Mouse (Mus musculus): ENCODE data around the gene Lrp4. TPM values are rescaled to one million over a fixed set of nuclear protein-coding genes. Genes with fewer than 3 reads are reported as not detected.

The Lrp4 gene
- total and polyA plus RNA-seq, 2 experiments from 2014 or later, result 2.8 to 22.3 TPM

- no peak for DNase-seq (ENCODE audit: low spot score)
- 77% methylated on average over 9 of the region's 9 CpGs for WGBS
- H3K9ac ChIP-seq (replicated peaks; ENCODE audit: low read depth, low read length), result no peak overlapping the region
- no peak overlapping the region for H3K4me2 ChIP-seq (ENCODE audit: low read depth, low read length)
- no peak overlapping the region for H3K27ac ChIP-seq (ENCODE audit: low read depth)
- 0 out of 2 replicates have a peak, but pooled peaks cover 3% of the 10 kb centered on the region for H3K4me1 ChIP-seq (ENCODE audit: control insufficient read depth, insufficient read depth)
- TF ChIP-seq CTCF (IDR thresholded peaks at IDR 0.05; ENCODE audit: low read depth) (no peak), EP300 (IDR thresholded peaks at IDR 0.05; ENCODE audit: low read depth) (no peak)
- H3K4me3 ChIP-seq (ENCODE audit: low read depth, low read length), result no peak overlapping the region
- H3K36me3 ChIP-seq (replicated peaks; ENCODE audit: control insufficient read depth, insufficient read depth, low read length), result no peaks in the 10 kb centered on the region
- no peaks in the 10 kb centered on the region for H3K27me3 ChIP-seq (ENCODE audit: control insufficient read depth, insufficient read depth, low read length)
- no peak for ATAC-seq (ENCODE audit: insufficient read depth, low read depth)
- H3K9me3 ChIP-seq (replicated peaks; ENCODE audit: control insufficient read depth, low read length), result no peaks in the 10 kb centered on the region
Measured at GRCm38 (mm10) chr2:91453231-91454075, 3.9 kb upstream of the Lrp4 start.

GRCm38 (mm10) chr2:91454434-91454833 is 2.9 kb upstream of the Lrp4 start:
- H3K4me3 ChIP-seq (ENCODE audit: low read depth, low read length), result no peak overlapping the region
- no peaks in the 10 kb centered on the region for H3K36me3 ChIP-seq (replicated peaks; ENCODE audit: control insufficient read depth, insufficient read depth, low read length)
- no peaks in the 10 kb centered on the region for H3K27me3 ChIP-seq (ENCODE audit: control insufficient read depth, insufficient read depth, low read length)
- ATAC-seq (ENCODE audit: insufficient read depth, low read depth) (no peak), DNase-seq (ENCODE audit: low spot score) (no peak)
- H3K4me1 ChIP-seq (ENCODE audit: control insufficient read depth, insufficient read depth), result peaks cover 9% of the 10 kb centered on the region
- no peaks in the 10 kb centered on the region for H3K9me3 ChIP-seq (replicated peaks; ENCODE audit: control insufficient read depth, low read length)
- TF ChIP-seq CTCF (IDR thresholded peaks at IDR 0.05; ENCODE audit: low read depth) (no peak), EP300 (IDR thresholded peaks at IDR 0.05; ENCODE audit: low read depth) (no peak)
- H3K27ac ChIP-seq (ENCODE audit: low read depth), result no peak overlapping the region
- WGBS, result 83% methylated on average over 3 of the region's 3 CpGs
- no peak overlapping the region for H3K4me2 ChIP-seq (ENCODE audit: low read depth, low read length)
- H3K9ac ChIP-seq (replicated peaks; ENCODE audit: low read depth, low read length), result no peak overlapping the region

GRCm38 (mm10) chr2:91455826-91456225 is 1.5 kb upstream of the Lrp4 start:
- Histone ChIP-seq H3K36me3 (replicated peaks; ENCODE audit: control insufficient read depth, insufficient read depth, low read length) (no peaks in the 10 kb centered on the region), H3K27ac (ENCODE audit: low read depth) (no peak overlapping the region), H3K4me1 (ENCODE audit: control insufficient read depth, insufficient read depth) (peaks cover 21% of the 10 kb centered on the region), H3K4me3 (ENCODE audit: low read depth, low read length) (no peak overlapping the region), H3K9ac (replicated peaks; ENCODE audit: low read depth, low read length) (no peak overlapping the region), H3K9me3 (replicated peaks; ENCODE audit: control insufficient read depth, low read length) (no peaks in the 10 kb centered on the region), H3K27me3 (ENCODE audit: control insufficient read depth, insufficient read depth, low read length) (no peaks in the 10 kb centered on the region), H3K4me2 (ENCODE audit: low read depth, low read length) (no peak overlapping the region)
- 3% methylated on average over 4 of the region's 4 CpGs for WGBS
- peak; percentile 61 for DNase-seq (ENCODE audit: low spot score)
- TF ChIP-seq CTCF (IDR thresholded peaks at IDR 0.05; ENCODE audit: low read depth) (peak; percentile 77), EP300 (IDR thresholded peaks at IDR 0.05; ENCODE audit: low read depth) (no peak)
- ATAC-seq (ENCODE audit: insufficient read depth, low read depth), result no peak

- H3K27me3 ChIP-seq (ENCODE audit: control insufficient read depth, insufficient read depth, low read length), result no peaks in the 10 kb centered on the region
- H3K4me1 ChIP-seq (ENCODE audit: control insufficient read depth, insufficient read depth), result peaks cover 29% of the 10 kb centered on the region
- TF ChIP-seq EP300 (IDR thresholded peaks at IDR 0.05; ENCODE audit: low read depth) (no peak), CTCF (IDR thresholded peaks at IDR 0.05; ENCODE audit: low read depth) (no peak)
- H3K4me3 ChIP-seq (ENCODE audit: low read depth, low read length), result peak overlapping the region; percentile 82
- H3K36me3 ChIP-seq (replicated peaks; ENCODE audit: control insufficient read depth, insufficient read depth, low read length), result no peaks in the 10 kb centered on the region
- no peak for ATAC-seq (ENCODE audit: insufficient read depth, low read depth)
- H3K27ac ChIP-seq (ENCODE audit: low read depth), result peak overlapping the region; percentile 85
- H3K4me2 ChIP-seq (ENCODE audit: low read depth, low read length), result peak overlapping the region; percentile 94
- DNase-seq (ENCODE audit: low spot score), result no peak
- no peaks in the 10 kb centered on the region for H3K9me3 ChIP-seq (replicated peaks; ENCODE audit: control insufficient read depth, low read length)
- 55% methylated on average over 9 of the region's 9 CpGs for WGBS
- H3K9ac ChIP-seq (replicated peaks; ENCODE audit: low read depth, low read length), result 0 out of 2 replicates have a peak overlapping the region, but pooled peaks have one; percentile 76
Measured at GRCm38 (mm10) chr2:91456491-91457100, 715 bp upstream of the Lrp4 start.

GRCm38 (mm10) chr2:91457656-91458251 is 443 bp downstream of the Lrp4 start:
- DNase-seq (ENCODE audit: low spot score) (peak; percentile 23), ATAC-seq (ENCODE audit: insufficient read depth, low read depth) (peak; percentile 47)
- Histone ChIP-seq H3K27ac (ENCODE audit: low read depth) (peak overlapping the region; percentile 85), H3K4me2 (ENCODE audit: low read depth, low read length) (peak overlapping the region; percentile 94), H3K9me3 (replicated peaks; ENCODE audit: control insufficient read depth, low read length) (no peaks in the 10 kb centered on the region), H3K27me3 (ENCODE audit: control insufficient read depth, insufficient read depth, low read length) (no peaks in the 10 kb centered on the region), H3K36me3 (replicated peaks; ENCODE audit: control insufficient read depth, insufficient read depth, low read length) (no peaks in the 10 kb centered on the region), H3K4me3 (ENCODE audit: low read depth, low read length) (peak overlapping the region; percentile 82), H3K9ac (replicated peaks; ENCODE audit: low read depth, low read length) (peak overlapping the region; percentile 76), H3K4me1 (ENCODE audit: control insufficient read depth, insufficient read depth) (peaks cover 40% of the 10 kb centered on the region)
- TF ChIP-seq CTCF (IDR thresholded peaks at IDR 0.05; ENCODE audit: low read depth) (no peak), EP300 (IDR thresholded peaks at IDR 0.05; ENCODE audit: low read depth) (no peak)
- WGBS, result under 1% methylated on average over 37 of the region's 45 CpGs

All from heart, postnatal 0 days (tissue).